In the genomic region with DNA sequence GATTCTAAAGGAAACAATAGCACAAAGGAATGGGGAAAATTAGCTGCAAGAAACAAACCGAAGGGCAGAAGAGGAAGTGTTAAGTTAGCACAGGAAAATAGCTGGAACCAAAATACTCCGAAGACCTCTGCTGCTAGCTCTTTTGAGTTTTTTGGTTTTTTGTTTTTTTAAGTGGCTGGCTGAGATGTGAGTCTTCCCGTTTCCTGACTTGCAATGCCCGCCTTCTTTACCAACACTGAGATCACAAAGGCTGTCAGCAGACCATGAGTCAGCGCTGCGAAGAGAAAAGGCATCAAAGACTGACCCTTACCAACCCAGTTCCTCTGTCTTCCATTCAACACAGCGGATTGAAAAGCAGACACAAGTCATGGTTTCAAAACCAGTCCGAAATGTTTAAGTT, we compare ENCODE assay signal across 9 mouse cellular contexts. TPM values are rescaled to one million over a fixed set of nuclear protein-coding genes. Genes with fewer than 3 reads are reported as not detected.
A peak's percentile ranks its signal among the peaks of the same experiment; 100 is the strongest.
DNase-seq lines count a peak whose midpoint lies in the region; ATAC-seq and TF ChIP-seq lines count a peak whose summit lies in the region.
"Had no signal": no experiment of that assay in that cellular context is flagged by ENCODE, and none has a peak within 500 bp of the region (broad histone marks: within the 10 kb centered on the region; RNA-seq: fewer than 3 reads in every experiment).

No protein-coding gene starts in this region.

- H3K4me2 ChIP-seq in heart, postnatal 0 days (ENCODE audit: low read depth, low read length), result peak overlapping the region; percentile 2; the same call in 1 of the 2 replicates
- H3K4me2 ChIP-seq in forebrain, embryonic 15.5 days (replicated peaks), result no peak overlapping the region
- no peak overlapping the region for H3K4me2 ChIP-seq in forebrain, embryonic 14.5 days (ENCODE audit: low read length)
- H3K4me2 ChIP-seq: neural tube, embryonic 12.5 days had no signal

- no peaks in the 10 kb centered on the region for H3K36me3 ChIP-seq in heart, postnatal 0 days (replicated peaks; ENCODE audit: control insufficient read depth, insufficient read depth, low read length)
- no peaks in the 10 kb centered on the region for H3K36me3 ChIP-seq in forebrain, embryonic 15.5 days
- no peaks in the 10 kb centered on the region for H3K36me3 ChIP-seq in forebrain, embryonic 14.5 days (ENCODE audit: control insufficient read depth, insufficient read depth, low read length)
- H3K36me3 ChIP-seq: neural tube, embryonic 12.5 days had no signal

- no peak for TF ChIP-seq CTCF in heart, postnatal 0 days (IDR thresholded peaks at IDR 0.05; ENCODE audit: low read depth)

- no peaks in the 10 kb centered on the region for H3K27me3 ChIP-seq in heart, postnatal 0 days (ENCODE audit: control insufficient read depth, insufficient read depth, low read length)
- H3K27me3 ChIP-seq in forebrain, embryonic 15.5 days, result no peaks in the 10 kb centered on the region
- H3K27me3 ChIP-seq in forebrain, embryonic 14.5 days (replicated peaks; ENCODE audit: control insufficient read depth, insufficient read depth, low read length), result no peaks in the 10 kb centered on the region
- H3K27me3 ChIP-seq: neural tube, embryonic 12.5 days had no signal

- 0 out of 2 replicates have a peak, but pooled peaks have one; percentile 49 for ATAC-seq in heart, postnatal 0 days (ENCODE audit: insufficient read depth, low read depth)
- ATAC-seq in megakaryocyte-erythroid progenitor cell, adult 5-6 weeks (replicated peaks; ENCODE audit: low FRiP score, low TSS enrichment, poor library complexity, severe bottlenecking), result 0 out of 2 replicates have a peak, but pooled peaks have one; percentile 37
- no peak for ATAC-seq in forebrain, embryonic 15.5 days (replicated peaks)
- ATAC-seq in forebrain, embryonic 14.5 days, result no peak

- no peaks in the 10 kb centered on the region for H3K9me3 ChIP-seq in heart, postnatal 0 days (replicated peaks; ENCODE audit: control insufficient read depth, low read length)
- no peaks in the 10 kb centered on the region for H3K9me3 ChIP-seq in forebrain, embryonic 15.5 days
- no peaks in the 10 kb centered on the region for H3K9me3 ChIP-seq in forebrain, embryonic 14.5 days (replicated peaks; ENCODE audit: control insufficient read depth, low read length)
- H3K9me3 ChIP-seq: neural tube, embryonic 12.5 days had no signal

- WGBS in heart, postnatal 0 days, result 27% methylated on average over 8 of the region's 8 CpGs
- 28% methylated on average over 8 of the region's 8 CpGs for WGBS in forebrain, embryonic 15.5 days
- 33% methylated on average over 8 of the region's 8 CpGs for WGBS in forebrain, embryonic 14.5 days

- no peak for TF ChIP-seq EP300 in heart, postnatal 0 days (IDR thresholded peaks at IDR 0.05; ENCODE audit: low read depth)

- H3K4me1 ChIP-seq in heart, postnatal 0 days (ENCODE audit: control insufficient read depth, insufficient read depth), result no peaks in the 10 kb centered on the region
- no peaks in the 10 kb centered on the region for H3K4me1 ChIP-seq in forebrain, embryonic 15.5 days
- no peaks in the 10 kb centered on the region; the same call in 1 of the 2 replicates for H3K4me1 ChIP-seq in forebrain, embryonic 14.5 days (ENCODE audit: control insufficient read depth, insufficient read depth, low read length)
- H3K4me1 ChIP-seq: neural tube, embryonic 12.5 days had no signal

- no peak overlapping the region for H3K9ac ChIP-seq in heart, postnatal 0 days (replicated peaks; ENCODE audit: low read depth, low read length)
- no peak overlapping the region for H3K9ac ChIP-seq in forebrain, embryonic 15.5 days (replicated peaks)
- no peak overlapping the region for H3K9ac ChIP-seq in forebrain, embryonic 14.5 days (ENCODE audit: low read length)
- H3K9ac ChIP-seq: neural tube, embryonic 12.5 days had no signal

- DNase-seq in layer of hippocampus, adult 9-11 months, result peak; percentile 82
- DNase-seq in layer of hippocampus, postnatal 10 days (ENCODE audit: low spot score in 2 of 2), result no peak
- DNase-seq in ZHBTc4 (ENCODE audit: low read depth, low spot score), result peak; percentile 52
- DNase-seq in heart, postnatal 0 days (ENCODE audit: low spot score), result no peak
- DNase-seq in layer of hippocampus, postnatal 36 days, result no peak
- DNase-seq in forebrain, embryonic 14.5 days (ENCODE audit: low spot score), result no peak

- no peak overlapping the region for H3K4me3 ChIP-seq in heart, postnatal 0 days (ENCODE audit: low read depth, low read length)
- no peak overlapping the region for H3K4me3 ChIP-seq in forebrain, embryonic 15.5 days
- H3K4me3 ChIP-seq in forebrain, embryonic 14.5 days (ENCODE audit: low read depth, low read length), result no peak overlapping the region
- H3K4me3 ChIP-seq: neural tube, embryonic 12.5 days had no signal

- H3K27ac ChIP-seq in heart, postnatal 0 days (ENCODE audit: low read depth), result peak overlapping the region; percentile 52
- H3K27ac ChIP-seq in forebrain, embryonic 15.5 days (replicated peaks), result no peak overlapping the region
- no peak overlapping the region for H3K27ac ChIP-seq in forebrain, embryonic 14.5 days (ENCODE audit: low read depth, low read length)
- H3K27ac ChIP-seq: neural tube, embryonic 12.5 days had no signal

RNA-seq across cellular contexts. Expression of gene S1pr1, which starts 25.5 kb away (rescaled TPM):
- 10 to 100 TPM; 61.7 to 62.3 TPM for total RNA-seq in layer of hippocampus, postnatal 10 days (2021)
- total RNA-seq in heart, postnatal 0 days (2014; rRNA removed; ENCODE audit: low replicate concordance), result 160 and 192 TPM in 2 replicates
- 66.1 and 74.6 TPM in 2 replicates for polyA plus RNA-seq in heart, postnatal 0 days (2015; fragmentation: Nextera tagmentation; extraction: Ambion mirVana)
- 9.0 and 13.1 TPM in 2 replicates for total RNA-seq in megakaryocyte-erythroid progenitor cell, adult 5-6 weeks (2014; fragmentation: Nextera tagmentation)
- total RNA-seq in megakaryocyte-erythroid progenitor cell, adult 5-6 weeks (2017), result 6.4 and 7.1 TPM in 2 replicates
- total RNA-seq in layer of hippocampus, postnatal 36 days (2021), result 100 to 1,000 TPM in 1 of 2 experiments, 10 to 100 TPM in 1; 97.0 to 108 TPM
- polyA plus RNA-seq in forebrain, embryonic 15.5 days (2015; fragmentation: Nextera tagmentation; extraction: Ambion mirVana), result 29.3 TPM in 2 replicates
- polyA plus RNA-seq in forebrain, embryonic 14.5 days (2014; fragmentation: Nextera tagmentation; extraction: Ambion mirVana), result 21.2 and 24.5 TPM in 2 replicates

Comparison
In these comparisons a context has a peak if more than half of its experiments do, and no peak if none do; other contexts are left out.
1. DNase-seq: peak in layer of hippocampus, adult 9-11 months (single experiment) and ZHBTc4 (single experiment); none in layer of hippocampus, postnatal 10 days (0 of 2), heart, postnatal 0 days (single experiment), layer of hippocampus, postnatal 36 days (0 of 2) and forebrain, embryonic 14.5 days (single experiment).
2. ATAC-seq: peak in heart, postnatal 0 days (single experiment) and megakaryocyte-erythroid progenitor cell, adult 5-6 weeks (single experiment); none in forebrain, embryonic 15.5 days (single experiment) and forebrain, embryonic 14.5 days (single experiment).
3. RNA of gene S1pr1, which starts 25.5 kb away (total RNA-seq): 160 to 192 TPM in heart, postnatal 0 days, 97.0 to 108 TPM in layer of hippocampus, postnatal 36 days and 61.7 to 62.3 TPM in layer of hippocampus, postnatal 10 days; 6.4 to 13.1 TPM in megakaryocyte-erythroid progenitor cell, adult 5-6 weeks; every median in the first group is over 4 times any median in the second.